Mouse (Mus musculus): ENCODE data around the gene B230307C23Rik.
A peak's percentile ranks its signal among the peaks of the same experiment; 100 is the strongest.
"Not testable (repeated sequence)": the region's sequence is repeated elsewhere in the genome, so short reads cannot be mapped to it uniquely, and the experiment has no call there.

Gene B230307C23Rik

DNA sequence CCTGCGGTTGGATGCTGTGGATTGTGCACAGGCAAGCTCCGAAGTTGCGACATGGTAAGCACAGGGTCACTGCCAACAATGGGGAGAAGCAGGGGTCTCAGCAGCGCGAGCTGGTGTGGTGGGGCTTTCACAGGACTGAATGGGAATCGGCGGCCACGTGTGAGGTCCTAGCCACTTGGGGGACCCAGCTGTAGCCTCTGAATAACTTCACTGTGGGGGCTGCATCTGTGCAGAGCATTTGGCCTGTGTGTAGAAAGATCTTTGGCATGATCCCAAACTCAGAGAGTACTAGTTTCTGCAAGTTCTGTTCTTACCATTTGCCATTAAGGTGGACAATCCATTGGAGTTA, 242 bp downstream of the B230307C23Rik start:
- DNase-seq (ENCODE audit: low read depth, low spot score) = not testable (repeated sequence)

DNA sequence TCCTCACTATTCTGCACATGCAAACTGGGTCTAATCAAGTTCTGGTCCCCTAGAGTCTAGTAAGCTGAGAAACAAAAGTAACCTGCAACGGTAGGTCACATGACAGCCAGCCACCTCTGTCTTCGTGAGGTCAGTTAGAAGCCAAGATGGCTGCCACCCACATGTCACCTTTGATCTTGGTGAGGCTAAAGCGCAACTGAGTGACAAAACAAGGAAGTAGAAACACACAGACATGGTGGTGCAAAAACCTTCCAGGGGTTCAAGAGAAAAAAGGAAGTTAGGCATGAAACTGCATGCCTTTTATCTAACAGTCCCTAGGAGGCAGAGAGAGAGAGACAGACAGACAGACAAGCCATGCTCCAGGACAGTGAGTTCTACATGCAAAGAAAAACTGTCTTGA, 25.0 kb downstream of the B230307C23Rik start:
- DNase-seq (ENCODE audit: low read depth, low spot score) = no peak

DNA sequence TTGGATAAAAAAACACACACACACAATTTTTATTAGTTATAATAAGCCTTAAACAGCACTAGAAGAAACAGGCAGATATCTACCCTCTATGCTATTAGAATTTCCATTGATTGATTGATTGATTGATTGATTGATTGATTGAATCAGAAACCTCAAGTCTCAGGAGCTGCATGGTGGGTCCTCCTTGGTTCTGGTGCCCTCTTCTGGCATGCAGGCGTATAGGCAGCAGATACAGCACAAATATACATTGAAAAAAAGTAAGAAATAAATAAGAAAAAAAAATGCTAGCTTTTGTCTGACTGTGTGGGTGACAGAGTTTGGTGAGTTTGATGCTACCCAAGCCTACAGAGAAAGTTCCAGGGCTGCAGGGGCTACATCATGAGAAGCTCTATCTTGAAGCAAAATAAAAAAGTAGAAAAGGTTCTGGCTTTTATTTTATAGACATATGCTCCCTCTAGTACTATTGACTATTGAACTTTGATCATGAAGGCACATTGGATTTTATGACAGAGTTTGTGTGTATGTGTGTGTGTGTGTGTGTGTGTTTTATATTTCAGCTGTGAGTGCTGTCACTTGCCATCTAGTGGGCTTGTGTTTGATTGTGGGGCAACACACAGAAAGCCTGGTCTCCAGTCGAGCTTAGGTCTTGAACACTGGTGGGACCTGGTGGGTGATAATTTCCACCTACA, 25.7 kb downstream of the B230307C23Rik start:
- DNase-seq (ENCODE audit: low read depth, low spot score) = peak; percentile 55

DNA sequence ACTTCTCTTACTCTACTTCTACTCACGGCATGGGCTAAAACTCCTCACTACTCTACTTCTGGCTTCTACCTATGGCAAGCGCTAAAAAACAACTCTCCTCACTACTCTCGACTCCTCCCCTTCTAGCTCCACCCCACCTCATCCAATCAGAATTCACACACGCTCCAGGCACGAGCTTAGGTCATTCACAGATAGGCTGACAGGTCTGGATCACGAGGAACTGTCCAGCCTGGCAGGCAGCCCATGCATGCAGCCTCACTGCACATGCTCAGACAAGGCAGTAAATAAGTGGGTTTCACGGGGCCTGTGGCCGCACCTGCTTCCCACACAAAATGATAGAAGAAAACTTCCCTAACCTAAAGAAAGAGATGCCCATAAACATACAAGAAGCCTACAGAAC, 29.1 kb downstream of the B230307C23Rik start:
- not testable (repeated sequence) for DNase-seq (ENCODE audit: low read depth, low spot score)

DNA sequence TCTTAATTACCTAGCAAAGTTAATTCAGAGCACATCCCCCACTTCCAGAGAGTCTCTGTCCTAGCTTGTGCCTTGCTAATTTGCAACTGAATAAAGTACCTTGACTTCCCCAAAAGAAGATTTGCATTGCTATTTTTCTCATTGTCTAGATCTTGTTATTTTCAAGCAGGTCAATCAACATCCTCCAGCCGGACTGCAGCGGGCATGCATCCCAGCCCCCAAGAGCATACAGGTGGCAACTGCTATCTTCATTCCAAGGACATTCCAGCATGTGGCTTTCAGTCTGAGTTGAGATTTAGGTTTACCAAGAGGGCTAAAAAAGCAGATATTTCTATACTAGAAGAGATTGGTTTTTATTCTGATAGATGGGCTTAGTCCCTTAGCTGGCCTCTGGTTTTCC, 37.9 kb downstream of the B230307C23Rik start:
- DNase-seq (ENCODE audit: low read depth, low spot score) = not testable (repeated sequence)

DNA sequence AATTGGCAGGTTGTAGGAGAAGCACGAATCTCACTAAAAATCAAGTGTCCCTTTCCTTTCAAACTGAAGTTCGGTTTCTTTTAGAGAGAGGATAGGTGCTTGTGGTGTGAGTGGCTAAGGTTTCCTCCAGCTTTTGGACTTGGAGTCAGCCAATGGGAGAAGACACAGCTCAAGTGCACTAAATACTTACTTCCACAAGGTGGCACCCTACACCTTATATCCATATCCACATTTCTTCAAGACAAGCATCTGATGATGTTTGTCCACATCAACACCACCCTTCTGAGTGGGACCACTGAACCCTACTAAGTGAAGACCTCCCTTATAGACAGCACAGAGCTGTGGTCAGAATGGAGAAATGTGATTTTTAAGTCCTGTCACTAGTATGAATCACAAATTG, 44.6 kb downstream of the B230307C23Rik start:
- peak; percentile 80 for DNase-seq (ENCODE audit: low read depth, low spot score)

DNA sequence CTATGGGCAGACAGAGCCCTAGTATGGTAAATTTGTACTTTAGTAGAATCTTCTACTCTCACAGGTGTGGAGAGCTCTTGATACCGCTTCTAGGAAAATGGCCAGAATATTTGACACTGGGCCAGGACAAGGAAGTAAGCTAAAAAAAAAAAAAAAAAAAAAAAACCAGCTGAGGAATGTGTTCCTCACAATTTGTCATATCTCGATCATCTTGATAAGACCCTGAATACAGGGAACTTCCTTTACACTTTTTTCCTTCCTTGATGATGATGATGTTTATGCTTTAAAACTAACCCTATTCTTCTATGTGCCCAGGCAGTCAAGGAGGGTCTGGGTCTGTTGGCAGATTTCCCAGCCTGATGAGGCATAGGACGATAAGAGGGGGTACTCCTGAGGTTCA, 82.3 kb downstream of the B230307C23Rik start:
- DNase-seq (ENCODE audit: low read depth, low spot score) = not testable (repeated sequence)

DNA sequence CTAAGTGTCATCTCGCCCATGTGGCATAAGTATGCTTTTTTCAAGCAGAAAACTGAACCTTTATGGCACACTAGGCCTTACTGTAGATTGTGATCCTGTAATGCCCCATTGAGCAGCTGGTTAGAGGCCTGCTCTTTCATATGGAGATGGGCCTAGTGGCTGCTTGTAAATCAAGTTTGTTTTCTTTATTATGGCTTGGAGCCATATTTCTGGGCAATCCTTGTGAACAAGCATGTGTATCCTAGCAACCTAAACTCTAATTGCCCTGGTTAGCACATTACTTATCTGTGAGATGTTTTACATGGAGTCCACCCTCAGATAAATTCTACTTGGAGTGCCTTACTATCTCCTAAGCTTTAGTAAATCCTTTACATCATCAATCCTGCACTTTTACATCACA, 84.0 kb downstream of the B230307C23Rik start:
- DNase-seq (ENCODE audit: low read depth, low spot score) = peak; percentile 47
